Mouse (Mus musculus) CD4-positive helper T cell, adult 2 months (primary cell): ENCODE results near the gene Mtnr1a.
"Not testable (repeated sequence)": the region's sequence is repeated elsewhere in the genome, so short reads cannot be mapped to it uniquely, and the experiment has no call there.

Experiments
- DNase-seq: peaks from one replicate; pipeline ENCODE4 v3.0.0-alpha.2; 2012; ENCODE audit warnings: low read depth, missing footprints, low spot score

Gene Mtnr1a

GRCm38 (mm10) chr8:45068759-45069386 is at the start of gene Mtnr1a:
Gene Mtnr1a, plus strand, starts transcription at chr8:45069137.
- no peak for DNase-seq

DNA sequence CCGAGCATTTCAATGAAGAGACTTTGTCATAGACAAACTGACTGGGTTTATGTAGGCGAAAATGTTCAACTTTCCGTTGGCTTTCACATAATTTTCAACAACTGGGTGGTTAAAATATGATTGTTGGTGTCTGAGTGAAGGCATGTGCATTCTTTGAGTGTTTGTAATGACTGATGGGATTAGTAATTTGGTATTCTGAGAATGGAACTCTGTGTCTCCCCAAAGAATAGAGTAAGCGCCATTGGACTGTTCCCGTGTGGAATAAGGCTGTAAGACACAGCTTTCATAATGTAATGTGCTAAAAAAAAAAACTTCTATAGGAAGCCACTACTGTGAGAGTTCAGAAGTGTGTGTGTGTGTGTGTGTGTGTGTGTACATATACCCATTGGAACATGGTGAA is 49.7 kb upstream of the Mtnr1a start:
- no peak for DNase-seq

DNA sequence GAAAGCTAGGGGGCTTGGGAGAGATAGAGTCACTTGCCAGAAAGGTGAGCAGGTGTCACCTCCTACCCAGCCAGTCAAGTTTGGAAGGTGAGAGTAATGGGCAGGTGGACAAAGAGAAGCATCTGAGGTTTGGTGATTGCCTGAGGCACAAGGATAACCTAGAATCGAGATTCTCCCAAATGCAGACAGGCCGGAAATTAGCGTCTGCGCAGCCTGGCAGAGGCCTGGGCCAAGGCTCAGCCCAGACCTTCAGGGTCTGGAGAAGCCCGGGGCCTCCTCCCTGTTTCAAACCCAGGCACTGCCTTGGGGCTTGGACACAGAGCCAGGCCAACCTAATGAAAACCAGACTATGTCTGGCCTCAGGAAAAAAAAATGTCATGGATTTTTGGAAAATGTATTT is 47.8 kb upstream of the Mtnr1a start:
- DNase-seq: no peak

- DNase-seq: no peak
Observed at GRCm38 (mm10) chr8:45021911-45022665, 46.8 kb upstream of the Mtnr1a start.

DNA sequence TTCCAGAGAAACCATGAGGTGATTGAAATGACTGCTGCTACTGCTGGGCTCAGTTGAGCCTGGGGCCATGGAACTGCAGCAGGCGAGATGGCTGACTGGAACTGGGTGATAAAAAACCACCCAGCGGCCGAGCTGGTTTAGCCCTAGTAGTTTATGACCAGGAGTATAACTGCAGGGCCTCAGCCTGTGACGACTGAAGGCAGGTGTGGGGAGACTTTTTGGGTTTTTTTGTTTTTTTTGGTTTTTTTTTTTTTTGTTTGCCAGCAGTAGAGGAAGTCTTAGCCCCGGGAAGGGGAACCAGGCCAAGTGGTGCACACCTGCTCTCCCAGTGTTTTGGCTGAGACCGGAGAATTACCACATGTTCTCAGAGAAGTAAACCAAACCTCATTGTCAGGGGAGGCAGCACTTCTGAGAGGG is 40.8 kb upstream of the Mtnr1a start:
- no peak for DNase-seq

DNA sequence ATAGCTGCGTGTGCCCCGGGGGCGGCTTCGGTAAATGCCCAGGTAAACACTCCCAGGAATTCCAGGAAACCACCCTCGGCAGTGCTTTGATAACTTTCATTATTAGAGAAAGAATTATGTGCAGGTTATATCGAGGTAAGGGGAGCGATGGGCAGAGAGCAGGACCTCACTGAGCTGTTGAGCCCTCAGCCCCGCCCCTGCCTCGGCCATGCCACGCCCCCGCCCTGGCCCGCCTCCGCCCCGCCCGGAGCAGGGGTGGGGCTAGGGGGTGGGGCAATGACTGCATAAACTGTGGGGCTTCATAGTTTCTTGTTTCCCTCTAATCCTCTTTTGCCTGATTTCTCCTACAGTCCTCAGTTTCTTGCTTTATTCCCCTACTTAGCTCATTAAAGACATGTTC is 30.6 kb upstream of the Mtnr1a start:
- no peak for DNase-seq

DNA sequence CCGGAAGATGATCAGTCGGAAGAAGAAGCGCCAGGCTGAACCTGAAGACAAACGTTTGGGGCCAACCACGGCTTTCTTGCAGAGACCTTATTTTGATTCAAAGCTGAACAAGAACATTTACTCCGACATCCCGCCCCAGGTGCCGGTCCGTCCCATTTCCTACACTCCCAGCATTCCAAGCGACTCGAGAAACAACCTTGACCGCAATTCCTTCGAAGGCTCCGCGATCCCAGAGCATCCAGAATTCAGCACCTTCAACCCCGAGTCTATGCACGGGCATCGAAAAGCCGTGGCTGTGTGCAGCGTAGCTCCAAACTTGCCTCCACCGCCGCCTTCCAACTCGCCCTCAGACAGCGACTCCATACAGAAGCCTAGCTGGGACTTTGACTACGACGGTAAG is 24.8 kb upstream of the Mtnr1a start:
- no peak for DNase-seq

- no peak for DNase-seq
Observed at GRCm38 (mm10) chr8:45050451-45050850, 18.5 kb upstream of the Mtnr1a start.

GRCm38 (mm10) chr8:45051236-45051635 is 17.7 kb upstream of the Mtnr1a start:
- DNase-seq: no peak

- DNase-seq: no peak
Observed at GRCm38 (mm10) chr8:45052205-45052604, 16.7 kb upstream of the Mtnr1a start.

DNA sequence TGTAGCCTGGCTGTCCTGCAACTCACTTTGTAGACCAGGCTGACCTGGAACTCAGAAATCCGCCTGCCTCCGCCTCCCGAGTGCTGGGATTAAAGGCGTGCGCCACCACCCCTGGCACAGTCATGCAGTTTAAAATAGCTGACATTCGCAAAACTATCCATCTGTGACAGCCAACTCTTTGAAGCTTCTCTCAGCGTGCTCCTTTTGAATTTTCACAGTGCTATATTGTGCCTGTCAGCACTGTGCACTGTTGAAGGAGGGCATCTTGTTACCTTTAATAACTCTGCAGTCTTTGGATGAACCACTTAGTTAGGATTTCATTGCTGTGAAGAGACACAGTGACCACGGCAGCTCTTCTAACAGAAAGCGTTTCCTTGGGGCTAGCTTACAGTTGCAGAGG is 16.3 kb upstream of the Mtnr1a start:
- DNase-seq: no peak

GRCm38 (mm10) chr8:45055500-45055899 is 13.4 kb upstream of the Mtnr1a start:
- DNase-seq: no peak

- DNase-seq: no peak
Observed at GRCm38 (mm10) chr8:45056810-45057209, 12.1 kb upstream of the Mtnr1a start.

GRCm38 (mm10) chr8:45060083-45060482 is 8.9 kb upstream of the Mtnr1a start:
- DNase-seq: no peak

DNA sequence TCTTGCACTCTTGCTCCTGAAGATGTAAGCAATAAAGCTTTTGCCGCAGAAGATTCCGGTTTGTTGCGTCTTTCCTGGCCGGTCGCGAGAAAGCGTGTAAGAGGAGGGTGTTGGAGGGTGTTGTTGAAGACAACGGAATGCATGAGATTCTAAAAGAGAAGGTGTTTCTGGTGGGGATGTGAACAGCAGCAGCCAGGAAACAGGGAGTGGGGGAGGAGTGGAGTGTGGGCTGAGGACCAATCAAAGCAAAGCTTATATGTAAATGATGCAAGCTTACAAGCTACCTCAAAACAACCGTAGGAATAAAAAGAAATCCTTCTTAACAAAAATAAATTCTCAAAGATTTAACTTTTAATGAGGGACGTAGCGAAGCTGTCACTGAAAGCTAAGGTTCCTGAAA is 6.6 kb upstream of the Mtnr1a start:
- DNase-seq: no peak

DNA sequence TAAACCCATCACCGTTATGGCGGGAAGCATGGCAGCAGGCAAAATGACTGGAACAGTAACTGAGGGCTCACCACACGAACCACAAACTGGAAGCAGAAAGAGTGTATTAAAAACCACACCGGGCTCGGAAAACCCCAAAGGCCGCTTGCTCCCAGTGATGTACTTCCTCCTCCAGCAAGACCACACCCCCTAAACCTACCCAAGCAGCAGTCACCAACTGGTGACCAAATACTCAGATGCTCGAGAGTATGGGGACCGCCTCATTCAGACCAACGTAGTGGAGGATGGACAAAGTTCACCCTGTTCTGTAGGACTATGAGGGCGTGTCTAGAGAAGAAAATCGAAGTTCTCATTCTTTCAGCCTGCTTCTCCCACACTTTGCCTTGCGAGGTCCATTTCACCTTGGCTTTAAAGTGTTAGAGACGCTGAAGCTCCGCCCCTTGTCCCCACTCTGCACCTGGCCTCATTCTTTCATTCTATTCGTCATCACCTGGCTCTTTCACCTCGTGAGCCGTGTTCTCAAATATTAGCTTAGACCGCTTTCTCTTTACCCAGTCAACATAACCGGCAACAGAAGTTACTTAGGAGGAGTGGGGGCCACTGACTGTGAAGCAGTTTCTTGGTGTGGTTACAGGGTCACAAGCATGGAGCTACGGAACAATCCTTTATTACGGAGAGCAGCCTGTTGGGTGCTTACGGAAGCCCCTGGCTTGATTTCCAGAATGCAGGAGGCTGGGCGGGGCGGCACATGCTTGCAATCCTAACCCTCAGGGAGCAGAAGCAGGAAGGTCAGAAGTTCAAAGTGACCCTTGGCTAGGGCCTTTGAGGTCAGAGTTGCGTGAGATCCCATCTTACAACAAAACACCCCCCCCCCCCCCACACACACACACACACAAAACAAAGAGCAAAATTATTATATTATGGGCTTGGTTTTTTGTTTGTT is 5.7 kb upstream of the Mtnr1a start:
- no peak for DNase-seq

DNA sequence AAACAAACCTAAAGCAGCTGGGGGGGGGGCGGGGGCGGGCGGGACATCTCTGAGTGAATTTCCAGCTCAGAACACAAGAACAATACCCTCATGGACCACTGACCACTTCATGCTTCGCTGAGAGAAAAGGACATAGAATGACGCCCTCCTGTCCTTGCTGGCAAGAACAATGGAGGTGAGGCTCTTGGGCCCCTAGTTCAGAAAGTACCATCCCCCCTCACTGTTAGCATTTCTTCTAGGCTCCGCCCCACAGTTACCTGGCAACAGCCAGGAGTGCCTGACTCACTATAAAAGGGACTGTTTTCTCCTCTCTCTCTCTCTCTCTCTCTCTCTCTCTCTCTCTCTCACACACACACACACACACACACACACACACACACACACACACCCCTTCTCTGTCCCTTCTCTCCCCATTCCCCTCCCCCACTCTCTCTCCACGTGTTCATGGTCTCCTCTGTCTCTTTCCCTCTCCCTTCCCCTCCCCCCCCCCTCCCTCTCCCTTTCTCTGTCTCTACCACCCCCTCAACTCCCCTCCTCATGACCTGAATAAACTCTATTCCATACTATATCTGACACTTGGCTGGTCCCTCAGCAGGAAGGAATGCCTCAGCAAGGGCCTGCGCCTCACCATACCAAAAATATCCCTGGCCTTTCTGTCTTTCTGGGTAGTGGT is 4.6 kb upstream of the Mtnr1a start:
- DNase-seq: no peak

GRCm38 (mm10) chr8:45065391-45065790 is 3.5 kb upstream of the Mtnr1a start:
- not testable (repeated sequence) for DNase-seq

GRCm38 (mm10) chr8:45070949-45071348 is 2.0 kb downstream of the Mtnr1a start:
- no peak for DNase-seq

- no peak for DNase-seq
Observed at GRCm38 (mm10) chr8:45080850-45081249, 11.9 kb downstream of the Mtnr1a start.

- DNase-seq: no peak
Observed at GRCm38 (mm10) chr8:45093599-45093998, 24.7 kb downstream of the Mtnr1a start.
